Mouse (Mus musculus) embryonic fibroblast, embryonic 13.5 days (primary cell): ENCODE measurements around the gene Ston2.

ENCODE experiments used
- CTCF ChIP-seq: IDR thresholded peaks from 2 replicates; pipeline ENCODE4 v1.5.1; 2011; ENCODE audit warnings: mild to moderate bottlenecking, control low read depth, low read length, moderate library complexity, borderline replicate concordance; ENCODE audit not compliant: insufficient read depth
- POLR2A ChIP-seq: IDR thresholded peaks from 2 replicates; pipeline ENCODE4 v1.6.1; 2011; ENCODE audit warnings: low read depth, mild to moderate bottlenecking, control low read depth, low read length, moderate library complexity

DNA sequence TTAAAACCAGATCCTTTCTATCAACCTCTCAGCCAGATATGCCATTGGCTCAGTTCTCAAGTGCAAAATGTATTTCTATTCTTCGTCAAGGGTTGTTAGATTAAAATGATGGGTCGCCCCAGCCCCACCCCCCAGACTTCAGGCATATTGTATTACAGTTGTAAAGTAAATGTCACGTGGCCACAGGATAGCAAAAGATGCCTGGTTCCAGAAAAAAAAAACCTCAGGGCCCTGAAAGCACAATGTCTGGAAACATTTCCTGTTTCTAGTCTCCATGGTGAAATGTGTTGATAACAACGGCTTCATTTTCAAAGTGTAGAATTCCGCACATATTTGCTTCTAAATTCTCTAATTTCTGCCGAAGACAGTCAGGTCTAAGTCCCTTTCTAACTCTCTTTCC lies 183.6 kb downstream of the Ston2 start:
- no peak for TF ChIP-seq CTCF
- TF ChIP-seq POLR2A = no peak
